Mouse (Mus musculus): ENCODE measurements around the gene Hspa4. TPM values are rescaled to one million over a fixed set of nuclear protein-coding genes. Genes with fewer than 3 reads are reported as not detected.

Gene Hspa4
- polyA plus RNA-seq, 1 experiment from 2014 or later: 90.6 TPM

GRCm38 (mm10) chr11:53269596-53269995 lies 30.7 kb downstream of the Hspa4 start:
- Histone ChIP-seq H3K27me3 (no peaks in the 10 kb centered on the region), H3K9ac (replicated peaks) (no peak overlapping the region), H3K36me3 (peaks cover 93% of the 10 kb centered on the region), H3K4me1 (no peaks in the 10 kb centered on the region), H3K4me2 (replicated peaks) (no peak overlapping the region), H3K9me3 (no peaks in the 10 kb centered on the region), H3K4me3 (no peak overlapping the region), H3K27ac (replicated peaks) (no peak overlapping the region)
- 94% methylated on average over 6 of the region's 6 CpGs for WGBS
- no peak for ATAC-seq (ENCODE audit: low FRiP score, low read depth)

- 84% methylated on average over 5 of the region's 5 CpGs for WGBS
- Histone ChIP-seq H3K27ac (replicated peaks) (no peak overlapping the region), H3K36me3 (peaks cover 58% of the 10 kb centered on the region), H3K4me3 (no peak overlapping the region), H3K4me2 (replicated peaks) (no peak overlapping the region), H3K27me3 (no peaks in the 10 kb centered on the region), H3K4me1 (no peaks in the 10 kb centered on the region), H3K9ac (replicated peaks) (no peak overlapping the region), H3K9me3 (no peaks in the 10 kb centered on the region)
- no peak for ATAC-seq (ENCODE audit: low FRiP score, low read depth)
Observed at GRCm38 (mm10) chr11:53260556-53260955, 39.7 kb downstream of the Hspa4 start.

- Histone ChIP-seq H3K4me3 (no peak overlapping the region), H3K36me3 (peaks cover 53% of the 10 kb centered on the region), H3K4me2 (replicated peaks) (no peak overlapping the region), H3K27me3 (no peaks in the 10 kb centered on the region), H3K9ac (replicated peaks) (no peak overlapping the region), H3K4me1 (no peaks in the 10 kb centered on the region), H3K9me3 (no peaks in the 10 kb centered on the region), H3K27ac (replicated peaks) (no peak overlapping the region)
- WGBS: 80% methylated on average over 1 of the region's 1 CpGs
- no peak for ATAC-seq (ENCODE audit: low FRiP score, low read depth)
Observed at GRCm38 (mm10) chr11:53260056-53260455, 40.2 kb downstream of the Hspa4 start.

- H3K4me1 ChIP-seq: no peaks in the 10 kb centered on the region
- no peak overlapping the region for H3K4me3 ChIP-seq
- H3K4me2 ChIP-seq (replicated peaks): no peak overlapping the region
- no peak overlapping the region for H3K27ac ChIP-seq (replicated peaks)
- ATAC-seq (ENCODE audit: low FRiP score, low read depth): no peak
- no peak overlapping the region for H3K9ac ChIP-seq (replicated peaks)
- no peaks in the 10 kb centered on the region for H3K9me3 ChIP-seq
- no peaks in the 10 kb centered on the region for H3K27me3 ChIP-seq
- WGBS: 87% methylated on average over 6 of the region's 6 CpGs
- peaks cover 44% of the 10 kb centered on the region for H3K36me3 ChIP-seq
Observed at GRCm38 (mm10) chr11:53259047-53259632, 41.1 kb downstream of the Hspa4 start.

- H3K4me2 ChIP-seq (replicated peaks): no peak overlapping the region
- no peak for ATAC-seq (ENCODE audit: low FRiP score, low read depth)
- no peak overlapping the region for H3K4me3 ChIP-seq
- H3K27me3 ChIP-seq: no peaks in the 10 kb centered on the region
- H3K36me3 ChIP-seq: peaks cover 25% of the 10 kb centered on the region
- H3K4me1 ChIP-seq: peaks cover 5% of the 10 kb centered on the region
- H3K9me3 ChIP-seq: no peaks in the 10 kb centered on the region
- 83% methylated on average over 2 of the region's 2 CpGs for WGBS
- no peak overlapping the region for H3K27ac ChIP-seq (replicated peaks)
- H3K9ac ChIP-seq (replicated peaks): no peak overlapping the region
Observed at GRCm38 (mm10) chr11:53256914-53257313, 43.3 kb downstream of the Hspa4 start.

GRCm38 (mm10) chr11:53254926-53255325 lies 45.3 kb downstream of the Hspa4 start:
- ATAC-seq (ENCODE audit: low FRiP score, low read depth): no peak
- Histone ChIP-seq H3K27ac (replicated peaks) (no peak overlapping the region), H3K27me3 (no peaks in the 10 kb centered on the region), H3K4me3 (no peak overlapping the region), H3K9me3 (no peaks in the 10 kb centered on the region), H3K36me3 (peaks cover 6% of the 10 kb centered on the region), H3K4me2 (replicated peaks) (no peak overlapping the region), H3K4me1 (peaks cover 7% of the 10 kb centered on the region), H3K9ac (replicated peaks) (no peak overlapping the region)
- WGBS: 44% methylated on average over 7 of the region's 7 CpGs

- no peaks in the 10 kb centered on the region for H3K9me3 ChIP-seq
- 0 out of 2 replicates have a peak, but pooled peaks cover 4% of the 10 kb centered on the region for H3K36me3 ChIP-seq
- WGBS: 88% methylated on average over 3 of the region's 3 CpGs
- H3K9ac ChIP-seq (replicated peaks): no peak overlapping the region
- H3K4me2 ChIP-seq (replicated peaks): no peak overlapping the region
- ATAC-seq (ENCODE audit: low FRiP score, low read depth): no peak
- no peak overlapping the region for H3K27ac ChIP-seq (replicated peaks)
- H3K27me3 ChIP-seq: no peaks in the 10 kb centered on the region
- H3K4me1 ChIP-seq: peaks cover 9% of the 10 kb centered on the region
- H3K4me3 ChIP-seq: no peak overlapping the region
Observed at GRCm38 (mm10) chr11:53254428-53254827, 45.8 kb downstream of the Hspa4 start.

GRCm38 (mm10) chr11:53252186-53253119 lies 47.8 kb downstream of the Hspa4 start:
- peak; percentile 58 for ATAC-seq (ENCODE audit: low FRiP score, low read depth)
- no peak overlapping the region for H3K4me2 ChIP-seq (replicated peaks)
- no peak overlapping the region for H3K4me3 ChIP-seq
- H3K27me3 ChIP-seq: no peaks in the 10 kb centered on the region
- H3K36me3 ChIP-seq: no peaks in the 10 kb centered on the region
- 74% methylated on average over 12 of the region's 12 CpGs for WGBS
- no peak overlapping the region for H3K9ac ChIP-seq (replicated peaks)
- peaks cover 9% of the 10 kb centered on the region for H3K4me1 ChIP-seq
- peak overlapping the region; percentile 60 for H3K27ac ChIP-seq (replicated peaks)
- no peaks in the 10 kb centered on the region for H3K9me3 ChIP-seq

GRCm38 (mm10) chr11:53250796-53251195 lies 49.5 kb downstream of the Hspa4 start:
- WGBS: 93% methylated on average over 14 of the region's 14 CpGs
- Histone ChIP-seq H3K9me3 (no peaks in the 10 kb centered on the region), H3K4me2 (replicated peaks) (no peak overlapping the region), H3K27me3 (no peaks in the 10 kb centered on the region), H3K27ac (replicated peaks) (no peak overlapping the region), H3K4me1 (peaks cover 9% of the 10 kb centered on the region), H3K36me3 (no peaks in the 10 kb centered on the region), H3K4me3 (no peak overlapping the region), H3K9ac (replicated peaks) (no peak overlapping the region)
- no peak for ATAC-seq (ENCODE audit: low FRiP score, low read depth)

GRCm38 (mm10) chr11:53249686-53250085 lies 50.6 kb downstream of the Hspa4 start:
- Histone ChIP-seq H3K9me3 (no peaks in the 10 kb centered on the region), H3K27me3 (no peaks in the 10 kb centered on the region), H3K9ac (replicated peaks) (no peak overlapping the region), H3K36me3 (no peaks in the 10 kb centered on the region), H3K4me2 (replicated peaks) (no peak overlapping the region), H3K4me3 (no peak overlapping the region), H3K4me1 (peaks cover 9% of the 10 kb centered on the region), H3K27ac (replicated peaks) (no peak overlapping the region)
- WGBS: 74% methylated on average over 5 of the region's 5 CpGs
- no peak for ATAC-seq (ENCODE audit: low FRiP score, low read depth)

- 76% methylated on average over 2 of the region's 2 CpGs for WGBS
- H3K9ac ChIP-seq (replicated peaks): no peak overlapping the region
- H3K36me3 ChIP-seq: no peaks in the 10 kb centered on the region
- no peak overlapping the region for H3K4me3 ChIP-seq
- peaks cover 4% of the 10 kb centered on the region; the same call in 1 of the 2 replicates for H3K4me1 ChIP-seq
- no peak overlapping the region for H3K27ac ChIP-seq (replicated peaks)
- H3K4me2 ChIP-seq (replicated peaks): no peak overlapping the region
- no peak for ATAC-seq (ENCODE audit: low FRiP score, low read depth)
- no peaks in the 10 kb centered on the region for H3K27me3 ChIP-seq
- H3K9me3 ChIP-seq: no peaks in the 10 kb centered on the region
Observed at GRCm38 (mm10) chr11:53245561-53245960, 54.7 kb downstream of the Hspa4 start.

GRCm38 (mm10) chr11:53243199-53243598 lies 57.1 kb downstream of the Hspa4 start:
- no peak overlapping the region for H3K27ac ChIP-seq (replicated peaks)
- no peaks in the 10 kb centered on the region for H3K9me3 ChIP-seq
- H3K4me1 ChIP-seq: no peaks in the 10 kb centered on the region
- ATAC-seq (ENCODE audit: low FRiP score, low read depth): no peak
- no peak overlapping the region for H3K4me3 ChIP-seq
- H3K27me3 ChIP-seq: no peaks in the 10 kb centered on the region
- H3K9ac ChIP-seq (replicated peaks): no peak overlapping the region
- H3K36me3 ChIP-seq: no peaks in the 10 kb centered on the region
- no peak overlapping the region for H3K4me2 ChIP-seq (replicated peaks)
- 50% methylated on average over 11 of the region's 11 CpGs for WGBS

Data from midbrain, embryonic 12.5 days (tissue).